Mouse (Mus musculus): ENCODE results near the gene Birc5. TPM values are rescaled to one million over a fixed set of nuclear protein-coding genes. Genes with fewer than 3 reads are reported as not detected.
"Not testable (repeated sequence)": the region's sequence is repeated elsewhere in the genome, so short reads cannot be mapped to it uniquely, and the experiment has no call there.

Gene Birc5
- polyA plus RNA-seq, 1 experiment from 2014 or later, result 347 TPM

GRCm38 (mm10) chr11:117827386-117827785 is 21.7 kb upstream of the Birc5 start:
- H3K9ac ChIP-seq, result peak overlapping the region; percentile 26; the same call in 1 of the 2 replicates
- WGBS (ENCODE audit: insufficient replicate concordance), result 51% methylated on average over 3 of the region's 3 CpGs
- H3K27ac ChIP-seq (replicated peaks), result peak overlapping the region; percentile 93
- H3K4me3 ChIP-seq (replicated peaks), result no peak overlapping the region
- H3K36me3 ChIP-seq (replicated peaks), result peaks cover 20% of the 10 kb centered on the region
- no peaks in the 10 kb centered on the region for H3K9me3 ChIP-seq (replicated peaks)
- no peaks in the 10 kb centered on the region for H3K27me3 ChIP-seq
- H3K4me1 ChIP-seq (replicated peaks), result peaks cover 92% of the 10 kb centered on the region
- no peak for ATAC-seq (ENCODE audit: insufficient read depth)
- peak overlapping the region; percentile 90 for H3K4me2 ChIP-seq

GRCm38 (mm10) chr11:117828149-117828887 is 20.7 kb upstream of the Birc5 start:
- Histone ChIP-seq H3K36me3 (replicated peaks) (peaks cover 11% of the 10 kb centered on the region), H3K4me3 (replicated peaks) (no peak overlapping the region; the same call in 1 of the 2 replicates), H3K9ac (peak overlapping the region; percentile 26), H3K27ac (replicated peaks) (peak overlapping the region; percentile 93), H3K4me1 (replicated peaks) (peaks cover 92% of the 10 kb centered on the region), H3K27me3 (no peaks in the 10 kb centered on the region), H3K4me2 (peak overlapping the region; percentile 90), H3K9me3 (replicated peaks) (no peaks in the 10 kb centered on the region)
- ATAC-seq (ENCODE audit: insufficient read depth), result no peak
- WGBS (ENCODE audit: insufficient replicate concordance), result 43% methylated on average over 18 of the region's 18 CpGs

- Histone ChIP-seq H3K4me3 (replicated peaks) (no peak overlapping the region), H3K9ac (0 out of 2 replicates have a peak overlapping the region, but pooled peaks have one; percentile 7), H3K4me1 (replicated peaks) (peaks cover 89% of the 10 kb centered on the region), H3K9me3 (replicated peaks) (no peaks in the 10 kb centered on the region), H3K27ac (replicated peaks) (peak overlapping the region; percentile 93), H3K27me3 (no peaks in the 10 kb centered on the region), H3K4me2 (peak overlapping the region; percentile 90), H3K36me3 (replicated peaks) (peaks cover 3% of the 10 kb centered on the region)
- whole genome bisulfite sequencing (ENCODE audit: insufficient replicate concordance), result 14% methylated on average over 9 of the region's 9 CpGs
- peak; percentile 19 for ATAC-seq (ENCODE audit: insufficient read depth)
Measured at GRCm38 (mm10) chr11:117828888-117829604, 20.0 kb upstream of the Birc5 start.

- H3K9me3 ChIP-seq (replicated peaks), result no peaks in the 10 kb centered on the region
- ATAC-seq (ENCODE audit: insufficient read depth), result no peak
- no peaks in the 10 kb centered on the region for H3K27me3 ChIP-seq
- H3K4me1 ChIP-seq (replicated peaks), result peaks cover 91% of the 10 kb centered on the region
- H3K36me3 ChIP-seq (replicated peaks), result no peaks in the 10 kb centered on the region
- H3K9ac ChIP-seq, result peak overlapping the region; percentile 29; the same call in 1 of the 2 replicates
- H3K27ac ChIP-seq (replicated peaks), result peak overlapping the region; percentile 93
- H3K4me3 ChIP-seq (replicated peaks), result no peak overlapping the region
- H3K4me2 ChIP-seq, result peak overlapping the region; percentile 34; the same call in 1 of the 2 replicates
- 59% methylated on average over 2 of the region's 2 CpGs for WGBS (ENCODE audit: insufficient replicate concordance)
Measured at GRCm38 (mm10) chr11:117829671-117830215, 19.3 kb upstream of the Birc5 start.

GRCm38 (mm10) chr11:117830401-117830800 is 18.6 kb upstream of the Birc5 start:
- Histone ChIP-seq H3K27me3 (no peaks in the 10 kb centered on the region), H3K9ac (0 out of 2 replicates have a peak overlapping the region, but pooled peaks have one; percentile 71), H3K36me3 (replicated peaks) (no peaks in the 10 kb centered on the region), H3K4me3 (replicated peaks) (no peak overlapping the region), H3K4me1 (replicated peaks) (peaks cover 97% of the 10 kb centered on the region), H3K4me2 (peak overlapping the region; percentile 34), H3K9me3 (replicated peaks) (no peaks in the 10 kb centered on the region), H3K27ac (replicated peaks) (peak overlapping the region; percentile 93)
- peak; percentile 2; the same call in 1 of the 2 replicates for ATAC-seq (ENCODE audit: insufficient read depth)
- WGBS (ENCODE audit: insufficient replicate concordance), result 48% methylated on average over 9 of the region's 9 CpGs

GRCm38 (mm10) chr11:117832086-117832969 is 16.7 kb upstream of the Birc5 start:
- Histone ChIP-seq H3K4me3 (replicated peaks) (peak overlapping the region; percentile 67), H3K27me3 (no peaks in the 10 kb centered on the region), H3K4me1 (replicated peaks) (peaks cover 96% of the 10 kb centered on the region), H3K4me2 (peak overlapping the region; percentile 96), H3K9me3 (replicated peaks) (no peaks in the 10 kb centered on the region), H3K27ac (replicated peaks) (peak overlapping the region; percentile 93), H3K9ac (peak overlapping the region; percentile 71), H3K36me3 (replicated peaks) (no peaks in the 10 kb centered on the region)
- 11% methylated on average over 28 of the region's 28 CpGs for WGBS (ENCODE audit: insufficient replicate concordance)
- ATAC-seq (ENCODE audit: insufficient read depth), result peak; percentile 76

GRCm38 (mm10) chr11:117833509-117833908 is 15.5 kb upstream of the Birc5 start:
- ATAC-seq (ENCODE audit: insufficient read depth), result not testable (repeated sequence)
- 86% methylated on average over 6 of the region's 6 CpGs for WGBS (ENCODE audit: insufficient replicate concordance)
- peaks cover 96% of the 10 kb centered on the region for H3K4me1 ChIP-seq (replicated peaks)

GRCm38 (mm10) chr11:117834086-117834485 is 15.0 kb upstream of the Birc5 start:
- H3K36me3 ChIP-seq (replicated peaks), result no peaks in the 10 kb centered on the region
- no peaks in the 10 kb centered on the region for H3K27me3 ChIP-seq
- no peak overlapping the region for H3K9ac ChIP-seq
- H3K4me2 ChIP-seq, result no peak overlapping the region
- no peak overlapping the region for H3K4me3 ChIP-seq (replicated peaks)
- no peaks in the 10 kb centered on the region for H3K9me3 ChIP-seq (replicated peaks)
- H3K27ac ChIP-seq (replicated peaks), result peak overlapping the region; percentile 68
- 78% methylated on average over 8 of the region's 8 CpGs for WGBS (ENCODE audit: insufficient replicate concordance)
- ATAC-seq (ENCODE audit: insufficient read depth), result no peak
- peaks cover 96% of the 10 kb centered on the region for H3K4me1 ChIP-seq (replicated peaks)

More at GRCm38 (mm10) chr11:117833509-117833908, 15.5 kb upstream of the Birc5 start:
- not testable (repeated sequence) for H3K9me3 ChIP-seq (replicated peaks); H3K27me3 ChIP-seq; H3K9ac ChIP-seq; H3K36me3 ChIP-seq (replicated peaks); H3K4me3 ChIP-seq (replicated peaks); H3K4me2 ChIP-seq
- H3K27ac ChIP-seq (replicated peaks), result peak overlapping the region; percentile 68

- peaks cover 96% of the 10 kb centered on the region for H3K4me1 ChIP-seq (replicated peaks)
Measured at GRCm38 (mm10) chr11:117836306-117836705, 12.7 kb upstream of the Birc5 start.

GRCm38 (mm10) chr11:117838572-117838971 is 10.5 kb upstream of the Birc5 start:
- H3K4me3 ChIP-seq (replicated peaks), result 0 out of 2 replicates have a peak overlapping the region, but pooled peaks have one; percentile 6
- H3K27me3 ChIP-seq, result no peaks in the 10 kb centered on the region
- peak overlapping the region; percentile 38; the same call in 1 of the 2 replicates for H3K9ac ChIP-seq
- peak overlapping the region; percentile 57 for H3K4me2 ChIP-seq
- H3K4me1 ChIP-seq (replicated peaks), result peaks cover 87% of the 10 kb centered on the region
- H3K9me3 ChIP-seq (replicated peaks), result no peaks in the 10 kb centered on the region
- 15% methylated on average over 2 of the region's 2 CpGs for WGBS (ENCODE audit: insufficient replicate concordance)
- peak; percentile 96 for ATAC-seq (ENCODE audit: insufficient read depth)
- H3K36me3 ChIP-seq (replicated peaks), result no peaks in the 10 kb centered on the region
- peak overlapping the region; percentile 90 for H3K27ac ChIP-seq (replicated peaks)

More at GRCm38 (mm10) chr11:117836306-117836705, 12.7 kb upstream of the Birc5 start:
- H3K36me3 ChIP-seq (replicated peaks), result no peaks in the 10 kb centered on the region
- no peaks in the 10 kb centered on the region for H3K27me3 ChIP-seq
- ATAC-seq (ENCODE audit: insufficient read depth), result no peak
- H3K9ac ChIP-seq, result no peak overlapping the region
- peak overlapping the region; percentile 90 for H3K27ac ChIP-seq (replicated peaks)
- peak overlapping the region; percentile 58 for H3K4me2 ChIP-seq
- peak overlapping the region; percentile 29; the same call in 1 of the 2 replicates for H3K4me3 ChIP-seq (replicated peaks)
- WGBS (ENCODE audit: insufficient replicate concordance), result 24% methylated on average over 13 of the region's 13 CpGs
- no peaks in the 10 kb centered on the region for H3K9me3 ChIP-seq (replicated peaks)

All from liver, embryonic 15.5 days (tissue).